Mouse (Mus musculus) left cerebral cortex, postnatal 36 days (tissue): ENCODE measurements around the gene Abtb2. TPM values are rescaled to one million over a fixed set of nuclear protein-coding genes. Genes with fewer than 3 reads are reported as not detected.
"Not testable (repeated sequence)": the region's sequence is repeated elsewhere in the genome, so short reads cannot be mapped to it uniquely, and the experiment has no call there.

ENCODE experiments used
- DNase-seq, 2 experiments: peaks; one replicate each; pipeline ENCODE4 v3.0.0; 2021 to 2022; ENCODE audit warnings: low spot score in 2 of 2, mixed read lengths in 1 of 2
- intact Hi-C: fragments of 180-260 bp; cut with DNase I; formaldehyde crosslinking; loops from one replicate; pipeline ENCODE4 v1.15.1; 2025
- total RNA-seq, 2 experiments: library from RNA; stranded (reverse); gene quantifications; 2 replicates each; pipeline ENCODE4 v1.2.3; 2021

The Abtb2 gene
- total RNA-seq, result 10 to 100 TPM in 1 of 2 experiments, 1 to 10 TPM in 1; 9.0 to 11.0 TPM

DNA sequence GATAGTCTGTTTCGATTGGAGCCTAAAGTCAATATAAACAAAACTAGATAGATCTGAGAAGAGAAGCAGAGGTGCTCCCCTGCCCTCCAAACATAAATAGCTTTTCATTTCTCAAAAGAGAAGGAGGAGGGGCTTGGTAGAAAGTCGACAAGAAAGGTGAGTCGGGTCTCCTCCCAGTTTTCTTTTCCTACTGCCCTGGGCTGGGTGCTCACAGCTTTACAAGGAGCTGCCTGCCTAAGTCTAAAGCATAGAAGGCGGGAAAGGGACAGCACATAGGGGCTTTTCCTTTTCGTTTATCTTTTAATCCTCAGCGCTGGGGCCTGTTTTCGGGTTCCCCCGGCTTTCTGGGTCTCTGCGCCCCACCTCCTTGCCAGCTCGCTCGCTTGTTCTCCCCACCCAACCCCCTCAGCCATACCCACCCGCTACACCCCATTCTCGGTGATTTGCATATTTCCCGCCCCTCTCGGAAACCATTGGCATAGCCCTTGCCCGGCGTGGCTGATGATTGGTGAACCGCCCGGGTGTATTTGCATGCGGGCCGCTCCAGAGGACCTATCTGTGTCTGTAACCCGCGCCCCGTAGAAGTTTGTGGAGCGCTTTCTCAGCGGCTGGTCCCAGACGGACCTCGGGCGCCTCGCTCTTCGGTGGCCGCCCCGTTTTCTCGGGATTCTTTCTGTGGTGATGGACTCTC, at the start of gene Abtb2:
Gene Abtb2 (plus strand): TSS at position 579 of the 691 bp plus-strand sequence.
- intact Hi-C loops, result loop anchor here (2.0 to 10.0 kb wide), 3 partner anchors 46 to 439 kb away; no protein-coding TSS in a partner anchor
- peak; percentile 86 for DNase-seq

DNA sequence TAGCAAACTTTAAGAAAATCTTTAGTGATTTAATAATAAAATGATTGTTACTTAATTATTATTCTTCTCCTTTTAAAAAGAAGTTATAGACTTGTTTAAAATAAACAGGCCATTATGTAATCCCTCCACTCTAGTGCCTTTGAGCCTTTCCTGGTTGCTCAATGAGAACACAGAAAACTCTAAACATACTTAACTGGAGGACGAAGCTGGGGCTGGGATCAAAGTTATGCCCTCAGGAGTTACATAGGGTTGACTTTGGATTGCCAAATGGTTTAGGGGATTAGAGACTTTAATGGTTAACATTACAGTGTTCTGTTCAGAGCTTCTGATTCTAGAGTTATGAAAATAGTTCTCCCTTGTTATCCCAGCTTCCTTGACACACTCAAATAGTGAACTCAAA, 49.6 kb upstream of the Abtb2 start:
- intact Hi-C loops, result no loop called here
- no peak for DNase-seq

- intact Hi-C loops, result no loop called here
- DNase-seq, result no peak
Measured at GRCm38 (mm10) chr2:103525596-103525995, 40.5 kb upstream of the Abtb2 start.

DNA sequence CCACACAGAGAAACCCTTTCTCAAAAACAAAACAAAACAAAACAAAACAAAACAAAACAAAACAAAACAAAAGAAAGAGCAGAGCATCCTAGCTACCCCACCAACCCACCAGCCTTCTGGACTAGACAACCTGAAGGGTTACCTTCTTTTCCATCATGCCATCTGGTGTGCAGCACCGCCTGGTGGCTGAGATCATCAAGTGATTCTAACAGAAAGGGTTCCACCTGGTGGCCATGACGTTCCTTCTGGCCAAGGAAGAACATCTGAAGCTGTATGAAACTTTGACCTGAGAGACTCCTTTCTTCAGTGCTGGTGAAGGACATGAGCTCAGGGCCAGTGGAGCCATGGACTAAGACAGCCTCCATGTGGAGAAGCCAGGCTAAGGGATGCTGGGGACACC, 19.0 kb upstream of the Abtb2 start:
- intact Hi-C loops, result loop anchor here (10.0 kb wide), 1 partner anchor 52 kb away; no protein-coding TSS in a partner anchor
- peak; percentile 27 to 48 for DNase-seq

GRCm38 (mm10) chr2:103550301-103550700, 15.8 kb upstream of the Abtb2 start:
- DNase-seq, result not testable (repeated sequence)
- intact Hi-C loops, result loop anchor here (10.0 kb wide), 1 partner anchor 294 kb away; no protein-coding TSS in a partner anchor

DNA sequence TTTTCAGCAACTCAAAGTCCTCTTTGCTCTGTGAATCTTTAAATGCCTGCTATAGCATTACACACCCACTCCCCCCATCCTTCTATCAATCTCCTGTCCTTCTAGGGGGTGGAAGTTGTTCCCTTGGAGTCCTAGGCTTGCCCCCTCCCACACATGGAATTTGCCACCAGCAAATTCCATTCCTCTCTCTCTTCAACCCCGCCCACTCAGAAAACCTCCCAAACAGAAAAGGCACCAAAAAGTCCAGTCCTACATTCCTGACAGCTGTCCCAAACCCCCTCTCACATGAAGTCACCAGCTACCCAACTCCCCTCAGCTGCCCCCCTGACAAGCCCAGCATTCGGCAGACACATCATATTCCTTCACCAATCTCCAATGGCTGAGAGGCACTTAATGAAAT, 12.1 kb upstream of the Abtb2 start:
- no peak for DNase-seq
- intact Hi-C loops, result loop anchor here (10.0 kb wide), 1 partner anchor 291 kb away; no protein-coding TSS in a partner anchor

DNA sequence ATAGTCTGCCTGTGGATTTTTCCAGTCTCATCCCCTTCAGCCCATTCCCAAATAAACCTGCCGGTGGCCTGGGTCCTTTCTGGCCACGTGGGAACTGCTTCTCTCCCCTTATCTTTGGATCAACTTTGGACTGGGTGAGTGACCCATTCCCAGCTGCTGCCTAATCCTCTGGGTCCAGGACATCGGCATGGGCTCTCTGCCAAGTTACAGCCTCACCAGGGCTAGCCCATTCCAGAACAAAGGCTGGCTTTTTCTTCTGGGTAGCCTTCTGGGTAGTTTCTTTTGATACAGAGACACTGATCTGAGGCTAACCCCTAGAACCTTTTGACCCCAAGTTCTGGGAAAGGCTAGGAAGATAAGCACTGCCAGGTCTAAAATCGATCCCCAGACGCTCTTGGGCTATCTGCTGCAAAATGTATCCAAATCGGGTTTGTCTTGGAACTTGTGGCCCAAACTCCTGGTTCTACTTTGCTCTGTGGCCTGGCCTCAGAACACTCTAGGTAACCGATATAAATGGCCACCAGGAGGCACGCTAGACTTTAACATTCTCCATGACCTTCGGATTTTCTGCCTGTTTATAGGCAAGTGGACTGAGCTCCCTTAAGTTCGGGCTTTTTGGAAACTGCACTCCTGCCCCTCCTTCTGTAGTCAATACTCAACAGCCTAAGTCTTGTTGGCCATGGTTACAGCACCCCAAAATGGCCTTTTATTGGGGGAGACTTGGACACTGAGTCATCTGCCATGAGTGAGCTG, 9.8 kb upstream of the Abtb2 start:
- intact Hi-C loops, result loop anchor here (10.0 kb wide), 1 partner anchor 288 kb away; no protein-coding TSS in a partner anchor
- no peak for DNase-seq

DNA sequence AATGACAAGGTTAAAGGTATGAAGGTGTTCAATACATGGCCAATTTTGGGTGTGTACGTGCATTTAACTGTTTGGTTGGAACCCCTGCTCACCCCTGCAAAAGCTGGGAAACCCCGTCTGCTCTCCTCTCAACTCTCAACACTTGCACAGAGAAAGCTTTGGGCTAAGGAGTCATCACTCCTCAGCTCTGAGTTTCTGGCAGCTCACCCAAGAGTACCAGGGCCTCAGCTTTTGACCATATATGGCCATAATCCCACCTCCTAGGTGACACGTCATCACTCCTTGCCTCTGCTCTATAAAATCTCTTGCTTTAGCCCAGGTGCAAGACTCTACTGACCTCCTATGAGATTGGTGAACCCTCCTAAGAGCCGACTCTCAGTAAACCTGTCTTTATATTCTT, 5.2 kb upstream of the Abtb2 start:
- DNase-seq, result no peak

GRCm38 (mm10) chr2:103564427-103565023, 1.6 kb upstream of the Abtb2 start:
- DNase-seq, result no peak
- intact Hi-C loops, result loop anchor here (5.0 to 10.0 kb wide), 2 partner anchors 48 to 440 kb away; no protein-coding TSS in a partner anchor

More for the DNA sequence above, 5.2 kb upstream of the Abtb2 start:
- intact Hi-C loops, result loop anchor here (10.0 kb wide), 1 partner anchor 444 kb away; no protein-coding TSS in a partner anchor

GRCm38 (mm10) chr2:103565171-103565591, 929 bp upstream of the Abtb2 start:
- intact Hi-C loops, result loop anchor here (5.0 to 10.0 kb wide), 2 partner anchors 47 to 440 kb away; no protein-coding TSS in a partner anchor
- DNase-seq, result peak; percentile 26 to 29

DNA sequence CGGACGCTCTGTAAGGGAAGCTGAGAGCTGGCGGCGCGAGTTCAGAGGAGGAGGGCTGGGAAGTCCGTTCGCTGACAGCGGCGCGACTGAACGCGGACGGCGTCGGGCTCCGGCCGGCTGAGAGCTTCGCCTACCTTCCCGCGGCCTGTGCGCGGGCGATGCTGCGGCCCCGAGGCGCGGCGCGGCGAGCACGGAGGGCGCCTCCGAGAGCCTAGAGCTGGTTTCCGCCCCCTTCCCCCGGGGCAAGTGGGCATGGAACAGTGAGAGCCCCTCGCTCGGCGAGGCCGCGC, 258 bp downstream of the Abtb2 start:
- intact Hi-C loops, result loop anchor here (2.0 to 10.0 kb wide), 3 partner anchors 46 to 438 kb away; no protein-coding TSS in a partner anchor
- DNase-seq, result no peak

GRCm38 (mm10) chr2:103566713-103567521, 807 bp downstream of the Abtb2 start:
- peak; percentile 36 to 49 for DNase-seq
- intact Hi-C loops, result loop anchor here (2.0 to 10.0 kb wide), 3 partner anchors 45 to 438 kb away; no protein-coding TSS in a partner anchor

DNA sequence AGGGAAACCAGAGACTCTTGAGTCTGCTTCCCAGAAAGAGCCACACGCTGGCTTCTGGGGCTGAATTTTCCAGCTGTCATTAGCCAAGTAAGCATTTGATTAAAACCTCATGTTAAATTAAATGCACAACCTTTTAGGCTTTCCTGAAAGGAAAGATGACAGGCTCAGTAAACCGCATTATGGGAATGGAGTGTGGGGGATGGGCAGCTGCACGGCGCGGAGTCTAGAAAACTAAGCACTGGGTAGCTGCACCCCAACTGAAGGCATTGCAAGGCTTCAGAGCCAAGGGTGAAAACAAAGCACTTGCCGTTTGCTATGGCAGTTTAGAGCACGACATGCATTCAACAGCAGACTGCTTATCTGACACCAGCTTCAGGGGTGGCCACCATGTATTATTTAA, 2.1 kb downstream of the Abtb2 start:
- intact Hi-C loops, result loop anchor here (5.0 to 10.0 kb wide), 2 partner anchors 44 to 437 kb away; no protein-coding TSS in a partner anchor
- DNase-seq, result no peak

GRCm38 (mm10) chr2:103569716-103570115, 3.6 kb downstream of the Abtb2 start:
- no peak for DNase-seq
- intact Hi-C loops, result loop anchor here (5.0 to 10.0 kb wide), 2 partner anchors 43 to 435 kb away; no protein-coding TSS in a partner anchor

DNA sequence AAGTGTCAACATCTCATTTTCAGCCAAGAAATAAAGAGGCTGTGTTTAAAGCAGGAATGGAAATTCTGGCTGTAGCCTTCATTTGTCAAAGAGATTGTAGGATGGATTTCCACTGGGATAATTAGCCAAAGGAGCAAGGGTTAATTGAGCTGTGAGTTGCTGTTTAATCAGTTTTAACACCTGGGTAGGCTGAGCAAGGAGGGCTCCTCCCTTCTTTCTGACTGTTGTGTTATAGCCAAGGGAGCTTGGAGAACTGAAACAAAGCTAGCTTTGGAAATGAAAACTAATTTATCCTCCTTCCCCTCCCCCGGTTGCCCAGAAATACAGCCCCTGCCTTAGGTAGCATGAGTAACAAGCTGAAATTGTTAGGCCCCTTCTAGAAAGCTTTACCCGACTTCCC, 6.2 kb downstream of the Abtb2 start:
- DNase-seq, result no peak
- intact Hi-C loops, result no loop called here

DNA sequence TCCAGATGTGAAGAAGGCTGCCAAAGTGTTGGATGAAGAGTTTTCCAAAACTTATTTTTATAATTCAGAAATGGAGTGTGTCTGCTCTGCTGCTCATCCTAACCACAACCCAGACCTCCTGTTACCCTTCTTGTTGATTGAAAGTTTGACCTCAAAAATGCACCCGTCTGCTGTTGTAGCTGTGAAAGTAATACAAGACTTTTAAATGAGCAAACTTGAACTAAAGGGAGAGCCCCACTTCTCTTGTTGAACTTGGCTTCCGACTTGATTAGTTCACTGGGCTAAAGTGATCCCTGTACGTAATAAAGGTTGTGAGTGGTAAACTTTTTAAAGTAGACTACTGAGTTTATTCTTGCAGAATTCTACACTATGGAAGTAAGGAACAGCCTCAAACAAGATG, 10.3 kb downstream of the Abtb2 start:
- intact Hi-C loops, result no loop called here
- no peak for DNase-seq

DNA sequence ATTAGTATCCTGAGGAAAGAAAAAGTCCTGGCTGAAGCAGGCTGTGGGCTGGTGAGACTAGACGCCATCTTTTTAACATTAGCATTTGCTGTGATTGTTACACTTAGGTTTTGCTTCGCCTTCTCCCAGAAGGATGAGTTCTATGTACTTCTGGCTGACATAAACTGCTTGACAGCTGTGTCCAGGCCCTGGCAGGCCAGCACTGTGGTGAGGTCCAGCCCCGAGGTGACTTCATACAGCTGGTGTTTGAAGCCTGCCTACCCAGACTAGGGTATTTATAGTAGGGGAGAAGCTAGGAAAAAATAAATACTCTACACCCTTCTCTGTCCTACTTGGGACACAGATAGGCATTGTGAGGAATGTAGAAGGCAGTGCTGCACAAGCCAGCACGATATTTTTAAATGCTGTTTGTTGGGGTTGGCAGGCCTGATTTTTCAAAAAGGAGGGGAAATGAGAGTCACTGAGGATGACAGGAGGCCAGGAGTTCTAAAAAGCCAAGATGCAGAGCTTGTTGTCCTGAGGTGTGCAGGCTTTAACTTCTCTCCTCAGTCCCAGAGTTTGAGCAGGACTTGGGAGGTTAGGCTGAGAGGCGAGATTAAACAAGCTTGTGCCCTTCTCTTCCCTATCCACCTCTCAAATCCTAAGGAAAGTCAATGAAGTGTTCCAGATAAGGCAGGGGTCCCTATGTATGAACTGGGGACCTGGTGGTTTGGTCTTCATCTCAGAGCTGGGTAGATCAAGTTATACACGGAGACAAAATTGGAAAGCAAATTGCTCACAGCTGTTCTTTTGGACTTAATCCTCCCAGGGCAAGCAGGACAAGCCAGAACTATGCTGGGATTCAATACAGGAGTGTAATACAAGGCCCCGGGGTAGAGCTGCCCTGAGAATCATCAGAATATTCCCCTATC, 11.9 kb downstream of the Abtb2 start:
- intact Hi-C loops, result no loop called here
- peak in 1 of 2 experiments; percentile 11 for DNase-seq

- intact Hi-C loops, result no loop called here
- DNase-seq, result no peak
Measured at GRCm38 (mm10) chr2:103578663-103579213, 12.6 kb downstream of the Abtb2 start.
